Mouse (Mus musculus) embryonic facial prominence, embryonic 10.5 days (tissue): Measurements from ENCODE around the gene Eif4e1b. TPM values are rescaled to one million over a fixed set of nuclear protein-coding genes. Genes with fewer than 3 reads are reported as not detected.

Experiments
- DNase-seq: peaks from one replicate; pipeline ENCODE4 v3.0.0-alpha.2; 2017; ENCODE audit warnings: low spot score
- H3K27ac ChIP-seq: fragments of 300-500 bp; sonication (generic); replicated peaks from 2 replicates; pipeline ENCODE4 v1.5.1; 2016; ENCODE audit warnings: mild to moderate bottlenecking
- H3K27me3 ChIP-seq: fragments of 300-500 bp; sonication (generic); replicated peaks from 2 replicates; pipeline ENCODE4 v1.6.1; 2016; ENCODE audit warnings: low read depth, mild to moderate bottlenecking; ENCODE audit not compliant: poor library complexity, severe bottlenecking
- H3K36me3 ChIP-seq: fragments of 300-500 bp; sonication (generic); replicated peaks from 2 replicates; pipeline ENCODE4 v1.6.1; 2016; ENCODE audit warnings: mild to moderate bottlenecking, moderate library complexity
- H3K4me1 ChIP-seq: fragments of 300-500 bp; sonication (generic); 2 replicates; pipeline ENCODE4 v1.6.1; 2016
- H3K4me3 ChIP-seq: fragments of 300-500 bp; sonication (generic); 2 replicates; pipeline ENCODE4 v1.5.1; 2016; ENCODE audit warnings: mild to moderate bottlenecking, moderate library complexity
- H3K9me3 ChIP-seq: fragments of 300-500 bp; sonication (generic); 2 replicates; pipeline ENCODE4 v1.6.1; 2016; ENCODE audit warnings: mild to moderate bottlenecking
- WGBS: fragments of 180-500 bp; shearing (Covaris S2); methylation state at CpG from one replicate; pipeline ENCODE4 v1.1.7; 2016; 5-methylcytosine and 5-hydroxymethylcytosine counted together
- polyA plus RNA-seq: library from polyadenylated mRNA; unstranded; fragments of >200 nt; fragmentation: Nextera tagmentation; extraction: Ambion mirVana; gene quantifications from 2 replicates; pipeline ENCODE4 v1.2.1, GENCODE M21; 2016

Eif4e1b gene
- polyA plus RNA-seq: not detected in 2 replicates

GRCm38 (mm10) chr13:54783698-54784097 lies at the start of gene Eif4e1b:
TSS of gene Eif4e1b (plus strand) at chr13:54783998.
- Histone ChIP-seq H3K27me3 (peaks cover 23% of the 10 kb centered on the region), H3K9me3 (no peaks in the 10 kb centered on the region), H3K4me1 (peaks cover 2% of the 10 kb centered on the region; the same call in 1 of the 2 replicates), H3K27ac (no peak within 1 kb of the TSS), H3K4me3 (no peak within 1 kb of the TSS), H3K36me3 (no peaks in the 10 kb centered on the region)
- no peak for DNase-seq
- WGBS: 86% methylated on average over 4 of the region's 4 CpGs

- Histone ChIP-seq H3K36me3 (peaks cover 10% of the 10 kb centered on the region), H3K4me1 (peaks cover 30% of the 10 kb centered on the region), H3K27ac (no peak overlapping the region), H3K4me3 (peak overlapping the region; percentile 54; the same call in 1 of the 2 replicates), H3K27me3 (peaks cover 63% of the 10 kb centered on the region), H3K9me3 (no peaks in the 10 kb centered on the region)
- DNase-seq: no peak
- WGBS: 25% methylated on average over 3 of the region's 3 CpGs
Measured at GRCm38 (mm10) chr13:54736931-54737330, 46.9 kb upstream of the Eif4e1b start.

- H3K27ac ChIP-seq: no peak overlapping the region
- H3K9me3 ChIP-seq: no peaks in the 10 kb centered on the region
- H3K4me3 ChIP-seq: peak overlapping the region; percentile 54
- peaks cover 63% of the 10 kb centered on the region for H3K27me3 ChIP-seq
- H3K4me1 ChIP-seq: peaks cover 30% of the 10 kb centered on the region
- peaks cover 10% of the 10 kb centered on the region for H3K36me3 ChIP-seq
- DNase-seq: peak; percentile 69
- WGBS: 2% methylated on average over 87 of the region's 87 CpGs
Measured at GRCm38 (mm10) chr13:54737488-54738212, 46.1 kb upstream of the Eif4e1b start.

GRCm38 (mm10) chr13:54738213-54738601 lies 45.6 kb upstream of the Eif4e1b start:
- DNase-seq: peak; percentile 32

GRCm38 (mm10) chr13:54746110-54746509 lies 37.7 kb upstream of the Eif4e1b start:
- peaks cover 27% of the 10 kb centered on the region for H3K4me1 ChIP-seq
- no peak overlapping the region for H3K4me3 ChIP-seq
- 43% methylated on average over 6 of the region's 6 CpGs for WGBS
- H3K9me3 ChIP-seq: no peaks in the 10 kb centered on the region
- no peak overlapping the region for H3K27ac ChIP-seq
- H3K27me3 ChIP-seq: peaks cover 67% of the 10 kb centered on the region
- H3K36me3 ChIP-seq: no peaks in the 10 kb centered on the region
- DNase-seq: no peak

More at GRCm38 (mm10) chr13:54738213-54738601, 45.6 kb upstream of the Eif4e1b start:
- Histone ChIP-seq H3K27me3 (peaks cover 63% of the 10 kb centered on the region), H3K4me3 (peak overlapping the region; percentile 54), H3K4me1 (peaks cover 30% of the 10 kb centered on the region), H3K27ac (no peak overlapping the region), H3K36me3 (peaks cover 10% of the 10 kb centered on the region), H3K9me3 (no peaks in the 10 kb centered on the region)
- WGBS: 4% methylated on average over 34 of the region's 34 CpGs

- Histone ChIP-seq H3K27me3 (peaks cover 68% of the 10 kb centered on the region), H3K9me3 (no peaks in the 10 kb centered on the region), H3K27ac (no peak overlapping the region), H3K36me3 (no peaks in the 10 kb centered on the region), H3K4me3 (no peak overlapping the region), H3K4me1 (peaks cover 22% of the 10 kb centered on the region)
- no peak for DNase-seq
- 46% methylated on average over 10 of the region's 10 CpGs for WGBS
Measured at GRCm38 (mm10) chr13:54746896-54747295, 36.9 kb upstream of the Eif4e1b start.

- H3K36me3 ChIP-seq: no peaks in the 10 kb centered on the region
- H3K27ac ChIP-seq: no peak overlapping the region
- H3K9me3 ChIP-seq: no peaks in the 10 kb centered on the region
- peaks cover 22% of the 10 kb centered on the region for H3K4me1 ChIP-seq
- no peak for DNase-seq
- WGBS: 85% methylated on average over 8 of the region's 8 CpGs
- peak overlapping the region; percentile 66; the same call in 1 of the 2 replicates for H3K4me3 ChIP-seq
- H3K27me3 ChIP-seq: peaks cover 80% of the 10 kb centered on the region
Measured at GRCm38 (mm10) chr13:54748190-54748589, 35.6 kb upstream of the Eif4e1b start.

- H3K36me3 ChIP-seq: no peaks in the 10 kb centered on the region
- no peak overlapping the region for H3K27ac ChIP-seq
- peaks cover 22% of the 10 kb centered on the region for H3K4me1 ChIP-seq
- peaks cover 80% of the 10 kb centered on the region for H3K27me3 ChIP-seq
- 48% methylated on average over 10 of the region's 10 CpGs for WGBS
- H3K9me3 ChIP-seq: no peaks in the 10 kb centered on the region
- peak overlapping the region; percentile 66 for H3K4me3 ChIP-seq
- peak; percentile 9 for DNase-seq
Measured at GRCm38 (mm10) chr13:54748721-54749060, 35.1 kb upstream of the Eif4e1b start.

GRCm38 (mm10) chr13:54749061-54749863 lies 34.5 kb upstream of the Eif4e1b start:
- Histone ChIP-seq H3K4me3 (peak overlapping the region; percentile 66), H3K27me3 (peaks cover 82% of the 10 kb centered on the region), H3K4me1 (peaks cover 22% of the 10 kb centered on the region), H3K27ac (peak overlapping the region; percentile 76), H3K36me3 (no peaks in the 10 kb centered on the region), H3K9me3 (no peaks in the 10 kb centered on the region)
- 1% methylated on average over 100 of the region's 100 CpGs for WGBS
- peak; percentile 79 for DNase-seq

GRCm38 (mm10) chr13:54749864-54750411 lies 33.9 kb upstream of the Eif4e1b start, which contains the start of gene Gprin1:
TSS of gene Gprin1 (minus strand) at chr13:54749874.
- peaks cover 84% of the 10 kb centered on the region for H3K27me3 ChIP-seq
- H3K27ac ChIP-seq: peak within 1 kb of the TSS; percentile 76
- H3K4me3 ChIP-seq: peak within 1 kb of the TSS; percentile 66
- H3K9me3 ChIP-seq: no peaks in the 10 kb centered on the region
- DNase-seq: no peak
- H3K36me3 ChIP-seq: no peaks in the 10 kb centered on the region
- WGBS: 2% methylated on average over 29 of the region's 29 CpGs
- H3K4me1 ChIP-seq: peaks cover 22% of the 10 kb centered on the region

GRCm38 (mm10) chr13:54750699-54751098 lies 33.1 kb upstream of the Eif4e1b start:
- Histone ChIP-seq H3K4me3 (no peak overlapping the region), H3K27me3 (peaks cover 85% of the 10 kb centered on the region), H3K36me3 (no peaks in the 10 kb centered on the region), H3K27ac (no peak overlapping the region), H3K9me3 (no peaks in the 10 kb centered on the region), H3K4me1 (peaks cover 22% of the 10 kb centered on the region)
- peak; percentile 60 for DNase-seq
- 2% methylated on average over 8 of the region's 8 CpGs for WGBS

GRCm38 (mm10) chr13:54752656-54753055 lies 31.1 kb upstream of the Eif4e1b start:
- DNase-seq: no peak
- Histone ChIP-seq H3K27ac (no peak overlapping the region), H3K27me3 (peaks cover 83% of the 10 kb centered on the region), H3K4me1 (peaks cover 20% of the 10 kb centered on the region), H3K9me3 (no peaks in the 10 kb centered on the region), H3K36me3 (no peaks in the 10 kb centered on the region), H3K4me3 (no peak overlapping the region)
- 73% methylated on average over 10 of the region's 10 CpGs for WGBS
